Mouse (Mus musculus) olfactory bulb, adult 2 months (tissue): ENCODE results near the gene Fancg.

Experiments
- CTCF ChIP-seq: fragments of 200-500 bp; IDR thresholded peaks from 2 replicates; pipeline ENCODE4 v1.5.1; 2012; ENCODE audit warnings: low read depth, mild to moderate bottlenecking, low read length, moderate library complexity; ENCODE audit not compliant: insufficient read depth
- POLR2A ChIP-seq: fragments of 200-500 bp; IDR thresholded peaks from 2 replicates; pipeline ENCODE4 v1.6.1; 2012; ENCODE audit warnings: mild to moderate bottlenecking, low read depth, low read length, moderate library complexity; ENCODE audit not compliant: insufficient read depth

- TF ChIP-seq POLR2A (no peak), CTCF (no peak)
Measured at GRCm38 (mm10) chr4:42963480-42963879, 46.8 kb downstream of the Fancg start.
